Mouse (Mus musculus) activated CD4-positive, CD25-positive, alpha-beta regulatory T cell, adult 4 months (primary cell): Measurements from ENCODE around the gene Rbpj. TPM values are rescaled to one million over a fixed set of nuclear protein-coding genes. Genes with fewer than 3 reads are reported as not detected.
A peak's percentile ranks its signal among the peaks of the same experiment; 100 is the strongest.
"Not testable (repeated sequence)": the region's sequence is repeated elsewhere in the genome, so short reads cannot be mapped to it uniquely, and the experiment has no call there.

Experiments used
- ATAC-seq: one replicate; pipeline ENCODE4 v1.8.0; 2017
- polyA plus RNA-seq, 2 experiments: library from polyadenylated mRNA; unstranded; fragments of 100-300 nt; shearing (Covaris generic); gene quantifications; one replicate each; pipeline ENCODE4 v1.2.1; 2017

The Rbpj gene
- polyA plus RNA-seq, 2 experiments from 2014 or later: 41.3 to 45.6 TPM

DNA sequence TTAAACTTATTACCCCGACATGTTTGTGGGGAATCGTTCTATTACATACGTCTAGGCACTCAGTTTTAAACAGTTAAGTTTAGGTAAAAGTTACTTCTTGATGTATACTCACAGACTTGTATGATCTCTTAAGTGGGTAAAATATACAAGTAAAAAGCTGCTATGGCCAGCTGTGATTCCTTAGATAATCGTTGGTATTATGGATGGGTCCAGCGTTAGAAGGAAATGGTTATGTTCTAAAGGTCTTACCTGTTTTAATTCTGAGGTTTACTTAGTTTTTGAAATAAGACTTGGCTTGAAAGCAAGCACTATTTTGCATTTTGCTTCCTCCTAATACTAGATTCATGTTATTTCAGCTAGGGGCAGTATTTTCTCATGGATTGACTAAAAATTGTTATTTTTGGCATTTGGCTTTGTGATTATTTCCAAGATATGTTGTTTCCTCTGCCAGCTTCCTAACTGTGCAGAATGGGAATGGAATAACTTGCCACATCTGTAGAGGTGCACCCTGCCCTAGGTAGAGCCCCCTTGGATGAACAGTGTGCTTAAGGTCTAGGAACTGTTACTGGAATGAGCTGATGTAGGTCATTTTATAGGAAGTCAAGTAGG is 127.2 kb downstream of the Rbpj start:
- ATAC-seq: no peak

GRCm38 (mm10) chr5:53594274-53594673 is 128.3 kb downstream of the Rbpj start:
- ATAC-seq: peak; percentile 53

- no peak for ATAC-seq
Measured at GRCm38 (mm10) chr5:53598510-53598909, 132.6 kb downstream of the Rbpj start.

- no peak for ATAC-seq
Measured at GRCm38 (mm10) chr5:53599116-53599515, 133.2 kb downstream of the Rbpj start.

DNA sequence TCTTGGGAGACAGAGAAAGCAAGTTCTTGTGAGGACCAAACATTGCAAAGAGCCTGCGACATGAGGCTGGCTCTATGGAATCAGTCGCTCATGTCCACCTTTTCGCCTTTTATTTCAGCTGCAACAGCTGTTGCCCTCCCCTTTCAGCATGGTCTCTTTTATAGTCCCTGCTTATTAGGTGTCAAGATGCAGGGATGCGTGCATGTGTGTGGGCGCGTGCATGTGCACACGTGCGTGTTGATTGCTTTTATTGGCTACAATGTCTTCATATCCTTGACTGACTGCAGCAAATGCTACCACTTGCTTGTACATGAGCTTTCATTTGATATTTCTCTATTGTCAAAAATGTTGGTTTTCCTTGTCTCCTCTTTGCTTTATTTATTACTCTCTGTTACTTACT is 136.2 kb downstream of the Rbpj start:
- ATAC-seq: no peak

GRCm38 (mm10) chr5:53605450-53605849 is 139.5 kb downstream of the Rbpj start:
- peak; percentile 19 for ATAC-seq

DNA sequence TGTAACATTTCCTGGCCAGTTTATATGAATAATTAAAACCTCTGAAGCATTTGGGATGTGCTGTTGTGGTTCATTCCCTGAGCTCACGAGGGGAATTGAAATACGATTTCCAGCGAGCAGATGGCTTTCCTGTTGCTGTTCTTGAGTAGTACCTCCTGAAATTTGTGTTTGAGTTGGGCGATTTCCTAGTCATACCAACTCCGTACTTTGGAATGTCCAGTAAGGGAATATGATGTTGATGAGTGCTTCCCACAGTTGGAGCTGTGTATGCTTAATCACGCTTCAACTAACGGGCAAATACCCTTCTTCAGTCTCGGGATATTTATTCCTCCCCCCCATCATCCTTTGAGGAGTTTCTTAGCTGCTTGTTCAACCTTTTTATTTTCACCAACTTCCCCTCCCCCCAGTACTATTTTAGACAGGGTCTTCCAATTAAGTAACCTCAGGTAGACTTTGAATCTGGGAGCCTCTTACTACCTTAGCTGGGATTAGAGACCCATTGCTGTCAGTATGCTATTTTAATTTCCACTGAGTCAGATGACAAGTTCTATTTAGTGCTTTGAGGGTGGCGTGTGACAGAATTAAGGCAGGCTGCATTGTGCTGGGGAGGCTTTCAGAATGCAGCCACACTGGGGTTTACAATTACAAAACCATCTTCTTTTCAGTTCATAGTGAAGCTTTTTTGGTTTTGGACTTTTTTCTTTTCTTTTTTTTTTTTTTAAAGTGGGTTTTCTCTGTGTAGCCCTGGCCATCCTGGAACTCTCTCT is 141.5 kb downstream of the Rbpj start:
- no peak for ATAC-seq

DNA sequence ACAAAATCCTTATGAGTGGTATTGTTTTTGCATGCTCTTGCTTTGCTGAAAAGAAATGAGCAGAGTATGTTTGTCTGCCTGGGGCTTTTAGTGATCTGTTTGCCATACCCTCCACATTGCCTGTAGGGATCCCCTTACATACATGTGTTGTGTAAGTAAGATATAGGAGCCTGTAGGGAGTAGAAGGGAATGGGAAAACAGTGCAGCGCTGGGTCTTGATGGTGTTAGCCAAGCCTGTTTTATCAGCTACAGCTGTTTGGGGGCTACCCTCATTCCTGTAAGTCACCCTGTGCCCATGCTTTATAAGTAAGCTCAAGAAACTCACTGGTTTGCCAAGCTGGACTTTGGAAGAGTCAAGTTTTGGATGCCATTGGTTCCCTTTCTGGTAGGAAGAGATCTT is 152.9 kb downstream of the Rbpj start:
- no peak for ATAC-seq

GRCm38 (mm10) chr5:53632026-53632425 is 166.1 kb downstream of the Rbpj start:
- ATAC-seq: no peak

DNA sequence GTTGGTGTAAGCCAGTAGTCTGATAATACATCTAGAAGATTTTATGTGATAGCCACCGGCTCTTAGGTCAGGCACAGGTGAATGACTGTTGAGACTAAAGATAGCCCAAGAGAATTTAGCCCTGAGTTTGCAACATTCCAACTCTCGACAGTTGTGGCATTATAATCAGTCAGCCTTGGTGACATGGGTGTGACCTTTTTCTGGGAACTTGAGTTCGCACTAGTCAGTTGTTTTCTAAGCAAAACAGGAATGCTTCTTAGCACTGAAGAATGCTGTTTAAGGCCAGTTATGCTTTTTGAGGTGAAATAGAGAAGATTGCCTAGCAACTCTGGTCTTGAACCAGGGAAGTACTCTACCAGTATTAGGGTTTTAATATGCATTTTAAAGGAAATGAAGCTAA is 170.8 kb downstream of the Rbpj start:
- ATAC-seq: no peak

DNA sequence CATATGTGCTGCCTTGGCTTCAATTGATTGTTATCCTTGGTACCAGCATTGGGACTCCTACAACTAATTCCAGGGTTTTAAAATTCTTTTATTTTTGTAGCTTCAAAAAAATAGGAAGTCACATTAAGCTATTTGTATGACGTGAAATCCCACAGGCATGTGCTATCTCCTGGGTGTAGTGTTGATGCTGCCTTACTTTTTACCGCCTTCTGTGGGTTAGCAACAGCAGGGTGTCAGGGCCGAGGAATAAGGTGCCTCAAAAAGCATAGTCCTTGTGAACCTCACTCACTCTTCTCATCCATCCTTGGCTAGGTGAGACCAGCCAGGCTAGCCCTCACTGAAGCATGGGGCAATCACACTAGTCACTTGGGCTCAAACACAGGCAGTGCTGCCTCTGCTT is 171.3 kb downstream of the Rbpj start:
- no peak for ATAC-seq

- peak; percentile 28 for ATAC-seq
Measured at GRCm38 (mm10) chr5:53638647-53639046, 172.7 kb downstream of the Rbpj start.

- ATAC-seq: no peak
Measured at GRCm38 (mm10) chr5:53646669-53647068, 180.7 kb downstream of the Rbpj start.

DNA sequence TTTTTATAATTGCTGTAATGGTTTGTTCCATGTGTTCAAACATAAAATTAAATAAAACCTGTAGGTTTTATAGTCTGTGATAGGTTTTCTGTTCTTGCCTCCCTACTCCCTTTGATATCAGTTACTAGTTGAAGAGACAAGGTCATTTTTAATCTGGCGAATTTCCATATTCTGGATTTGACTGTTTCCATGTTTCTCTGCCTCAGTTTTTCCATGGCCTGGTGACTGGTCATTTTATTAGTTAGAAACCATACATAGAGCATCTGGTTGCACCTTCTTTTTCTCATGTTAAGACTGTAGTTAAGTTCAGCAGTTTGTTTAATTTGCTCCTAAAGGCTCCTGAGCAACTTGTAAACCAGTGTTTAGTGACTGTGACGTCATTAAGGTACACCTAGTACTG is 181.4 kb downstream of the Rbpj start:
- no peak for ATAC-seq

DNA sequence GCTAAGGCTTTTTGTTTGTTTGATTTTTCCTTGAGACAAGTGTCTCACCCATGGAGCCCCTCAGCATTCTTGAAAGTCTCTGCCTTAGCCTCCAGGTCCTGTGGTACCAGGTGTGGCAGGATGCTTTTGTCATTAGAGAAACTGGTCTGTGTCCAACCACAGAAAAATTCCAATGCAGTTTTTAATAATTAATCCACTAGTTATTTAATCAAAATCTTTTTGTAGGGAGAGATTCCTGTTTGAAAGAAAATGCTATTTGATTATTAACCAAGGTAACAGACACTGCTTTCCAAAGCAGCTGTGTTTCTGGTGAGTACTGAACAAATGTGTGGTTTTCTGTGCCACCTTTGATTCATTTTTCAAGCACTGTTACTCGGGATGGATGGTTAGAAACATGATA is 190.6 kb downstream of the Rbpj start:
- no peak for ATAC-seq

DNA sequence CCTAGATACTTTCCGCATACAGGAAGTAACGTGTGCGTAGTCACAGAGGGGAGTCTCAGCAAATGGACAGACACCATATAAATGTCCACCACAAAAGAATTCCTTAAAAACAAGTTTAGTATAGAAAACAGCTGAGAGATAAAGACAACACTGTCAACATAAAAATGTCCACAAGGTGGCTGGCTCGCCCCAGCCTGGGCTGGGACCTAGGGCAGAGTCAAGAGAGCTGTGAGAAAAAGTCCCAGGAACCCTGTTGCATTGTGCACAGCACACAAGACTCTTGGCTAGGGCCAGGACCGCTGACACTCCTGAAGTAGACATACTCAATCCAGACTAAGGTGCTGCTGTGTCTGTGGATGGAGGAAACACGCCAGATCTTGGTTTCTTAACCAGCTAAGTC is 192.0 kb downstream of the Rbpj start:
- ATAC-seq: no peak

GRCm38 (mm10) chr5:53661508-53661907 is 195.6 kb downstream of the Rbpj start:
- no peak for ATAC-seq

GRCm38 (mm10) chr5:53662413-53662812 is 196.5 kb downstream of the Rbpj start:
- ATAC-seq: no peak

DNA sequence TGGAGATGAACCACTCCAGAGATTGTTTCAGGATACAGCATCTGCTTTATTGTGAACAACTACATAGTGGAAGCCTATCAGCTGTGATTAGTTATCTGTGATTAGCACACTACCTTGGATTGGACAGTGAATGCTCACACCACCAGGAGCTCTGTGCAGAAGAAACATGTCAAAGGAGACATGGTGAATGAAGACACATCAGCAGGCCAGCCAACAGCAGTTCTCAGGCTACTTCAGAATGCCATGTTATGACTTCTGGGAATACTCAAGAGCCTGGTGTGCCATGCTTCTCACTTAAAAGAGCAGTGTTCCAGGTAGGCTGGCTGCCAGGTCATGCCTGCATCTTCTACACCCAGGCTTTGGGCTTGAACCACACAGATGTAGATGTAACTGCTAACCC is 197.7 kb downstream of the Rbpj start:
- ATAC-seq: no peak

DNA sequence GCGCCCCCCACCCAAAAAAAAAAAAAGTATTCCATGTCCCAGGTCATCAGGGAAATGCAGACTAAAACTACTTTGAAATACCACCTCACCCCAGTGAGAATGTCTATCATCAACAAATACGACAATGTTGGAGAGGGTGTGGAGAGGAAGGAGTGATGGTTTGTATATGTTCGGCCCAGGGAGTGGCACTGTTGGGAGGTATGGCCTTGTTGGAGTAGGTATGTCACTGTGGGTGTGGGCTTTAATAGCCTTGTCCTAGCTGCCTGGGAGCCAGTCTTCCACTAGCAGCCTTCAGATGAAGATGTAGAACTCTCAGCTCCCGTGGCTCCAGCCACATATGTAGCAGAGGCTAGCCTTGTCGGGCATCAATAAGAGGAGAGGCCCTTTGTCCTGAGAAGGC is 202.1 kb downstream of the Rbpj start:
- ATAC-seq: no peak

- ATAC-seq: no peak
Measured at GRCm38 (mm10) chr5:53670321-53670938, 204.5 kb downstream of the Rbpj start.

DNA sequence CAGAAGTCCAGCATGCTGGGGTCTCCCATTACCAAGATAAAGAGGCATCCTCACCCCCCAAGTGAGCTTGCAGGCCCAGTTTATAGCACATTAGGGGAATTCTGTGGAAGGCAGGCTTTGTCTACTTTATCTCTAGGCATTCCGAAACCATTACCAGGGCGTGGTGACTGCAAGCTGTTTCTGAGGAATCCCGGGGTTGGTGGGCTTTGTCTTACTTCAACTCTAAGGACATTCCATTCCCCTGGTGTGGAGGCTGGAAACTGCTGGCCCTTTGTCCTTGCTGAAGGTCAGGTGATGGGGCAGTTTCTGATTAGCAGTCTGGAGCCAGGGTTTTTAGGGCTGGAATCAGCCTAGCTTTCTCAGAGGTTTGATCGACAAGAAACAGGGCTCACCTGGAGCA is 205.6 kb downstream of the Rbpj start:
- ATAC-seq: no peak

DNA sequence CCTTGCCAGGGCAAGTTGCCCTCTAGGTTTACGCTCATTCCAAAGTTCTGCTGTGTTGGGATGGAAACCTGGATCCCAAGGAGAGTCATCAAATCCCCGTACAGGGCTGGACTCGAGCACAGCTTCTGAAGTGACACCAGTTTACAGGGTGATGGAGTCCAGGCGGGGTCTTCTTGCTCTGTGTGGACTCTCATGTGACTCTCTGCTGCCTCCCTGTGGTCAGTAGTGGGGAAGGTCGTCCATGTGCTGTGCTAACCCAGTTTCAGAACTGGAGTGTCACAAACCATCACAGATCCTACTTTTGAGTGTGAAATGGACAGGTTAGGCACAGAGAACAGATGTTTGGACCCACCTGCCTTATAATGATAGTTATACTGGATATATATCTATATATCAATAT is 206.4 kb downstream of the Rbpj start:
- ATAC-seq: peak; percentile 54

DNA sequence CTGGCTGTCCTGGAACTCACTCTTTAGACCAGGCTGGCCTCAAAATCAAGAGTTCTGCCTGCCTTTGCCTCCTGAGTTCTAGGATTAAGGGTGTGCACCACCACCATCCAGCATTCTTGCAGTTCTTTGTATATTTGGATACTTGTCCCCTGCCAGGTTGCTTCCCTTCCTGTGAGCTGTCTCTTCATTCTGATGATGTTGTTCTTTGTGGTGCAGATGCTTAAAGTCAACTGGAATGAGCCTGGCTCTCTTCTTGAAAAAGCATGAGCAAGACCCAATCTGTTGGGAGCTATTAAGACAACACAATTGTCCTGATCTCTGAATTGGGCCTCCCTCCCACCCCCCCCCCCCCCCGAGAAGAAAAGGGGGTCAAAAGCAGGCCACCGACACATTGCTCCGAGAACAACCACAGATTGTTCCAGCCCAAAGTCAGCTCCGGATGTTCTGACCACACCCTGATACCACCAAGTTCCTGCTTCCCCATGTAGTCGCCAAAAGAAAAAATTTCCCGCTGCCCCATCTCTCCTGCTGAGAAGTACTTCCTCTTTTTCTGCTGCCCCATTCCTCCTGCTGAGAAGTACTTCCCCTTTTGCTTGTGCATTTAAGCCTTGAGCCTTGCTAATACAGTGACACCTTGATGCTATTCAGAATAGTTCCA is 207.7 kb downstream of the Rbpj start:
- not testable (repeated sequence) for ATAC-seq
